In the genomic region with DNA sequence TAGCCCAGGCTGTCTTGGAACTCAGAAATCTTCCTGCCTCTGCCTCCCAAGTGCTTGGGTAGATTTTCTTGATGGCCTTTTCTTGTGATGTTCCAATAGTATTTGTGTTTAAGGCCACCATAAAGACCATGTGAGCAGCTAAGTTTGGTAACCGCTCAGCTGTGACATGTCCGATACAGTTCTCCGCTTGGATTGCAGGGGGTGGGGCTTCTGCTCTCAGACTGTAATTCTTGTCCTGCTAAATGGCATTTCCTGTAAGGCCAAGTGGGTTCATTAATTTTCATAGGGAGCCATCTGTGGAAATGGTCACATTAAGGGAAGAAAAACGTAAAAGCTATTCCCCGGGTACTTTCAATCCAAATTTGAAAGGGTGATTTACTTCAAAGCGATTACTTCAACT, we compare ENCODE assay signal across 21 mouse cellular contexts. TPM values are rescaled to one million over a fixed set of nuclear protein-coding genes. Genes with fewer than 3 reads are reported as not detected.
"Had no signal": no experiment of that assay in that cellular context is flagged by ENCODE, and none has a peak within 500 bp of the region (broad histone marks: within the 10 kb centered on the region; RNA-seq: fewer than 3 reads in every experiment).

No protein-coding gene starts in this region.

- H3K36me3 ChIP-seq: liver, embryonic 13.5 days; neural tube, embryonic 13.5 days; stomach, embryonic 15.5 days had no signal

- ATAC-seq: intestine, postnatal 0 days; lung, postnatal 0 days; midbrain, embryonic 13.5 days; midbrain, embryonic 16.5 days had no signal

- H3K4me1 ChIP-seq: liver, embryonic 13.5 days; megakaryocyte, embryonic 14.5 days; midbrain, embryonic 13.5 days; stomach, embryonic 15.5 days had no signal

- H3K9ac ChIP-seq: liver, embryonic 13.5 days; midbrain, embryonic 13.5 days; neural tube, embryonic 13.5 days; stomach, embryonic 15.5 days had no signal

- H3K9me3 ChIP-seq: liver, embryonic 13.5 days; midbrain, embryonic 10.5 days; midbrain, embryonic 13.5 days; neural tube, embryonic 13.5 days; stomach, embryonic 15.5 days had no signal

- H3K27ac ChIP-seq: layer of hippocampus, adult 2 months; liver, embryonic 13.5 days; midbrain, embryonic 10.5 days; midbrain, embryonic 13.5 days; neural tube, embryonic 13.5 days; stomach, embryonic 15.5 days had no signal

- H3K4me3 ChIP-seq: layer of hippocampus, adult 2 months; liver, embryonic 13.5 days; megakaryocyte, embryonic 14.5 days; midbrain, embryonic 10.5 days; midbrain, embryonic 13.5 days; myocyte; neural tube, embryonic 13.5 days; stomach, embryonic 15.5 days had no signal

- H3K27me3 ChIP-seq: liver, embryonic 13.5 days; megakaryocyte, embryonic 14.5 days; midbrain, embryonic 13.5 days; neural tube, embryonic 13.5 days; stomach, embryonic 15.5 days had no signal

- DNase-seq: layer of hippocampus, adult 9-11 months; liver, embryonic 13.5 days; lung, adult 2 months; retina, postnatal 1 day; right cerebral cortex, postnatal 25 days; spleen, adult 18-20 months; thymus, adult 18-20 months; thymus, postnatal 36 days had no signal

- H3K4me2 ChIP-seq: liver, embryonic 13.5 days; midbrain, embryonic 13.5 days; neural tube, embryonic 13.5 days; stomach, embryonic 15.5 days had no signal

RNA-seq across cellular contexts. Expression of a gene that starts 50.7 kb away (rescaled TPM):
- total RNA-seq: neutrophil, adult 5-6 weeks had no signal
- polyA plus RNA-seq: large intestine, adult 2 months; liver, adult 2 months had no signal
